Mouse (Mus musculus) embryo, embryonic 11 days (tissue): ENCODE data around the gene Gm43191.
"Not testable (repeated sequence)": the region's sequence is repeated elsewhere in the genome, so short reads cannot be mapped to it uniquely, and the experiment has no call there.

ENCODE experiments used
- DNase-seq: peaks from one replicate; pipeline ENCODE4 v3.0.0-alpha.2; 2015

Gene Gm43191

DNA sequence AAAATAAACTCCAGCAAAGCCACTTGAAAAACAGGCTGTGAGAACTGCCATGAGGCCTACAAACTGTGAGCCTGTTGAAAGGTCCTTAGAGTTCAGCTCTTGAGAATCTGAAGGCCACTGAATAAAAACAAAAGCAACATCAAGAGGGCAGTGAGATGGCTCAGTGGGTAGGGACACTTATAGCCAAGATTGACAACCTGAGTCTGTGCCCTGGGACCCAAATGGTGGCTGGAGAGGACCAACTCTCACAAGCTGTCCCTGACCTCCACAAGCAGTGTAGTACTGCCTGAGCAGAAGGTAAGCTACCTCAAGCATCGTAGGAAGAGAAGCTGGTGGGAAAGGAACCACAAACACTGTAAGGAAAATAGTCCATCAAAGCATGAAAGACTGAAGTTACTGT lies at the start of gene Gm43191:
TSS of gene Gm43191 (minus strand) at position 101 of the 400 bp plus-strand sequence.
- DNase-seq = no peak

DNA sequence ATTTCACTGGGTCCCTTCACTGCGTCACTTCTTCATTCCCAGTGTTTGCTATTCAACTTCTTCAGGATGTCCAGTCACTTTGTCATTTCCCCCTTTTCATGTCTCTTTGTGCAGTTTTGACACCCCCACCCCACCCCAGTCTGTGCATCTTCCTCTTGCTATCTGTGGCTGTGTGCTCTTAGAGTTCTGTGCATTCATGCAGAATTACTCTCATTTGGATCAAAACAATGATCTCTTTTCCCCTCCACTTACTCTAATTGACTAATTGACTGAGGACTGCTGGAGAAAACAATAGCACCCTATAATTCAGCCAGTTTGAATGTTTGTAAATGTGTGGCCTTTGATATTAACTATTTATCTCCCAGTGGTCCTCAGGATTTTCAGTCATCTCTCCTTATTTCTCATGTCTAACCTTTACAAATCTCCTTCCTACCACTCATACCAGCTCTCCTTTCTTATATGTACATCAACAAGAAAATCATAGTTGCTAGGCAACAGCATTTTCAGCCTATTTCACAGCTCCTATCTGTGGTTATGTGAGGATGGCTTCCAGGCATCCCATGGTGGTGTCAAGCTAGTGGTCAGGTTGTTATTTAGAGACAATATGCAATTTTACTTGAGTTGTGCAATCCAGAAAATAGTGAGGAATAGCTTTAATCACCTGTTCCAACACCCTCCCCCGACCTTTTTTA lies 48.6 kb upstream of the Gm43191 start:
- DNase-seq = no peak

DNA sequence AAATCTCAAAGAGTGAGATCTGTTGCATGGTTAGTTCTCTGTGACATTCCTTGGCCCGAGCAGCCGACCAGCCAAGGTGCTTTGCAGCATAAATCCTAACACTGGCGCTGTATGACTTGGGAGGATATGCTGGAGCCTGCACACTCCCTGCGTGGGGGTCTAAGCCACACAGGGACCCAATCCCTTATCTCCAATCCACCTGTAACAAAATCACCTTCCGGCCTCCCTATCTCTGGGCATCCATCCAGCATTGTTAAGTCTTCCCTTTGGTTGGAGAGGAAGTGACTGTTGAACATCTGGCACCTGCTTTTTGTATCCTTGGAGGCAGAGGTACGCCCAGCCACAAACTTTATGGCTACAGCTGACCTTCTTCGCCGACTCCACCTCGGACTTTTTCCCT lies 45.7 kb upstream of the Gm43191 start:
- no peak for DNase-seq

DNA sequence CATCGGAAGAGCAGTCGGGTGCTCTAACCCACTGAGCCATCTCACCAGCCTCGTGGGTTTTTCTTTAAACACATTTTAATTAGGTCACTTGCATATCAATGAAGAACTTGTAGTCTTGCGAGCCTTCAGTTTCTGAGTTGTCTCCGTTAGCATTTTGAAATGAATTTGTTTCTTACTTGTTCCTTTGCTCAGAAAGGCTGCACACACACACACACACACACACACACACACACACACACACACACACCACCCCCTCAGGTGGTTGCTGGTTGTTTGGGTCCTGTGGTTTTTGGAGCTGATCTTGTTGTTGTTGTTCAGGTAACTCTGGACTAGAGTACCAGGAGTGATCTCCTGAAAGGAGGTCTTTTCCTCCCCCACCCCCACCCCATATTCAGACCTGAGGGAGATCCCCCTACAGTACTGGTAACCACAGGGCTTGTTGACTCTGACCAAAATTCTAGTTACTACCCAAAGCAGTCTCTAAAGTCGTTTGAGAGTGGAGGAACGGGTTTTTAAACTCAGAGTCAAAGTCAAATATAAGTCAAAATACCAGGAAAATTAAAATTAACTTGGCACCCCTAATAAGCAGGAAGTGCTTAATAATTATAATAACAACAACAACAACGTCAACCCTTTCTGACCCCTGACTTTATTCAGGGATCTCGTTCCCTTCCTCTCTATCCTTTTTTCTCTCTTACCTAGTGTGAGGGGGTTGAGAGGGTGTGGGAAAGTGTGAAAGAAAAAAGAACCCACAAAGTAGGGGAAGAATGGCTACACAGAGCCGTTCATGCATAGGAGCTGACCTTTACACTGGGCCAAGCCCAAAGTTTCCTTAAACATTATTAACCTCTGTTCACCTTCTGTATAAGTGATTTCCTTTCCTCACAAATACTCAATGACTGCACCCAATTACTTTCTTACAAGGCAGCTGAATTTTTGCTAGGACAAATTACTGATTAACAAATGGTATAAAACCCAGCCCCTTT lies 42.7 kb upstream of the Gm43191 start:
- no peak for DNase-seq

DNA sequence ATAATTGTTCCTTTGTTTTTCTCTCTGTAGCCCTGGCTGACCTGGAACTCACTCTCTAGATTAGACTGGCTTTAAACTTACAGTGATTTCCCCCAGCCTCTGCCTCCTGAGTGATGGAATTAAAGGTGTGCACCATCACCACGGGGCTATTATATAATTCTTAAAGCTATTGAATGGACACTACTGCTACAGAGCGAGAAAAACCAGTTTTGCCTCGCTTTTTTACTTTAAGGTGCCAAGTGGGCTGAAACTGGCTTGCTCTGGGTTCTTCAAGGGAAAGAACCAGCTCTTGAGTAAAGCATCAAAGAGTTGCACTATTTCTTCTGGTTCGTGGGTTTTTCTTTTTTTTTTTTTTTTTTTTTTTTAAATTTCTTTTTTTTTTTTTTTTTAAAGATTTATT lies 41.9 kb upstream of the Gm43191 start:
- no peak for DNase-seq

DNA sequence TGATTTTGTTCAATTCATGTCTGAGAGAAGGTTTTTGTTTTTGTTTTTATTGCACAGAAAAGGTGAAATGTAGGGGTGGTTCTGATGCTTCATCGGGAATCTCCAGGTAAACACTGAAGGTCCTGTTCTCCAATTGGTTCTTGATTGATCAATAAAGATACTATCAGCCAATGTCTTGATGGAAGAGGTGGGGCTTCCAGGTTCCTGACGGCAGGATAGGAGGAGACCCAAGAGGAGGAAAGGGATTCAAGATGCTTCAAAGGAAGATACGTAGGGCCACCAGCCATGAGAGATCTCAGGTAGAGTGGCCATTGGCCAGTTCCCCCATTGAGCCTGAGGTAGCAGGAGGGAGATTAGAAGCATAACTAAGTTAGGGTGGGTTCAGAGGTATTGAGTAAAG lies 37.9 kb upstream of the Gm43191 start:
- no peak for DNase-seq

DNA sequence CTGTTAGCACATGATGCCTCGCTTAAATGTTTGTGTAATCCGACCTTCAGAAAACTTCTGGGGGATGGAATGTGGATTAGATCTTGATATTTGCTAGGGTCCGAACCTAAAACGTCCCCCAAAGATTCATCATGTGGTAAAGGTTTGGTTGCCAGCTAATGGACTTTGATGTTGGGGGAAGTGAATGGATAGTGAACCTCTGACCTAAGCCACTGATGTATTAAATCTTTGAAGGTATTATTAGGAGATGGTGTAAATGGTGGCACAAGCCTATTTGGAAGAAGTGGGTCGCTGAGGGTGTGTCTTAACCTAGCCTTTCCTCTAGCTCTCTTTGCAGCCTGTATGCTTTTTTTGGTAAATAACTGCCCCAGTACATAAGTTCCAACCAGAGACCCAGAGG lies 32.0 kb upstream of the Gm43191 start:
- no peak for DNase-seq

DNA sequence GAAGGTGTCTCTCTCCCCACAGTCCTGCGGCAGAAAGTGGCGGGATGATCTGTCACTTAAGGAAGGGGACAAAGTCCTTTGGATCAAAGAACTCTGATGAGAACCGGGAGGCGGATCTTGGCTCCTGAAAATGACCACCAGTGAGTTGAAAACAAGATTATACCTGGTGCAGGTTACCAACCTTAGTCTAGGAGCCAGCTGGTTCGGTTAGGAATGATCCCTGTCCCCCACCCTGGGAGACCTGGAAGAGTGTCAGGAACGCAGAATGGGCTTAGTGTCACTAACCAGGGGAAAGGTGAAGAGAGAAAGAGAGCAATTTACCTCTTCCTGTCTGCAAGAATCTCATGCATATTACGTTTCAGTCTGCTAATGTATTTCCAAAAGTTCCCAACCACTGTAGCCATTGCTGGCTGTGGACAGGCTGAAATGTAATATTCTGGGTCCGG lies 31.4 kb upstream of the Gm43191 start, which contains the start of gene Slc35a3:
TSS of gene Slc35a3 (minus strand) at position 396 of the 446 bp plus-strand sequence.
- no peak for DNase-seq

DNA sequence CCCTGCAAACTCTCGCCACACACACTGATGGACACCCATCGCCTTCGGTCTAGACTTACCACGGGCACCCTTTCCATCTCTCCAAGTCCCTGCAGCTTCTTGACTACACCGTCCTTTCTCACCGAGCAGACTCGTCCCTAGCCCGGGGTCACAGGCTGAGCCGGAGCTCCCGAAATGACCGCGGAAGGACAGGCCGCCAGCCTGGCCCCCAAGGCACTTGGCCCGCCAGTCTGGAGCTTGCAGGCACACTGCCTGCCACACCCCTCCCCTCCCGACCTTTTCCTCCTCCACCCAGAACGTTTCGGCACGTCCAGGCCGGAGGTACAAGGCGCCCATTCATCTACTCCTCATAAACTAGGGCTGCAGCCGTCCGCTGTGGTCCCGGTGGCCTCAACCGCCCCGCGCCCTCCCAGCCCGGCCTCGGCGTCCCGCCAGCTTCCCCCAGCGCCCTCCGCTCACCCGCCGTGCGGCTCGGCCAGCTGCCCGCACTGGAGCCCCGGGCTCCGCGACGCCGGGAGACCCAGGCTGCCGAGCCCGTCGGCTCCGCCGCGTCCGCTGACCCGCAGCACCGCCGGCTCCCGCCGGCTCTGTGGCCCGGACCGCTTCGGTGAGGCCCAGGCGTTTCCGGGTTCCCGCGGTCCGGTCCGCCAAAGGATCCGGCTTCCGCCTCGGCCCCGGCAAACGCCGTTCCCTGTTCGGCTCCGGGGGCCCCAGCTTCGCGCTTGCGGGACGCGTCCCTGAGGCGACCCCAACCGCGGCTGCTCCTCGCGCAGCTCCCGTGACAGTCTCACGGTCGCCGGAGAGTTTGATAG lies 30.8 kb upstream of the Gm43191 start:
- DNase-seq = peak; percentile 79

DNA sequence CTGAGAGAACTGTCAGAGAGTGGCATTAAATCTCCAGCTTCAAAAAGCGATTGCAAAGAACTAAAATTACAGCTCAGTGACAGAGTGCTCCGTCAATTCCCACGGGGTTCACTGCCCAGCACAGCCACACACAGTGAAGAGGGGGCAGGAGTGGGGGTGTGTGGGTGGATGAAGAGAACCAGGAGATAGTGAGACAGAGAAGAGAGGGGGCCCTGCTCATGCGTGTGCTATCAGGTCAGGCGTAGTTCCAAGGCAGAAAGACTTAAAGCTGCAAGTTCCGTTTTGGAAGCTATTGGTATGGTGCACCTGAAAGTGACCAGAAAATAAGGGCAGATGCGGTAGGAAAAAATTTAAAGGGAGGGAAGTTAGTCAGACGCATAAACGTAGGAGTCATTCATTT lies 29.9 kb upstream of the Gm43191 start:
- no peak for DNase-seq

DNA sequence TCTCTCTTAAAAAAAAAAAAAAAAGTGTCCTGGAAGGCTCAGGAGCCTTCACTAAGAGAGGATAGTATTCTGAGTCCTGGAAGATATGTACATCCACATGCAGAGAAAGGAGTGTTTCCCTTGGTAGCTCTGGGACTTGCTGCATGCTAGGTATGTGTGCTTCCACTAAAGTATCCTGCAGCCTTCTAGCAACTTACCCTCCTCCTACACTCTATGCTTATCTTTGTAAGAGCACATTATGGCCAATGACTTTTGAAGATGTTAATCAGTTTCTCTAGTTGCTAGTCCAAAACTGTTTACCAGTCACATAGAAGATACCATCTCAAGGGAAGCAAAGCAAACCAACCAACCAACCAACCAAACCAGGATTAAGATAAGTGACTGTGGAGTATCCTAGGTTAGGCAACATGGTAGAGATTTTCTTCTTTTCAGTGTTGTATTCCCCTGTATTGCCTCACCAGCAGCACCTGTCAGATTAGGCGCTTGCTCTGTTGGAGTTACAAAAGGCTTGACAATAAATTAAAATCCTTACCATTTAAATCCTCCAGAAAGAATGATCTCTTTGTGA lies 24.7 kb upstream of the Gm43191 start:
- no peak for DNase-seq

DNA sequence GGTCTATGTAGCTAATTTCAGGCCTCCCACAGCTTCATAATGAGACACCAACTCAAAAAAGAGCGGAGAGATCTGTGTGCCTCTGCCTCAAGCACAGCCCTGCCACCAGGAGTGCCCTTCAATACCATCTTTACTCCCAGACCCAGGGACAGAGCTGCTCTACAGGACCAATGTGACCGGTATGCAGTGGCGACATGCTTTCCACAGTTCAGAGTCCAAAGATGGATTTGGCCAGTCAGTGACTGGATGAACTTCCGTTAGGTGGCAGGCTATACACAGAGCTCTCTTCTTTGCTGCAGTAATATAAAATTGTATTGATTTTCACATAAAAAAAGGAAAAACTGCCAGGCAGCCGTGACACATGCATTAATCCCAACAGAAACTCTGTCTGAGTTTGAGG lies 22.8 kb upstream of the Gm43191 start:
- no peak for DNase-seq

DNA sequence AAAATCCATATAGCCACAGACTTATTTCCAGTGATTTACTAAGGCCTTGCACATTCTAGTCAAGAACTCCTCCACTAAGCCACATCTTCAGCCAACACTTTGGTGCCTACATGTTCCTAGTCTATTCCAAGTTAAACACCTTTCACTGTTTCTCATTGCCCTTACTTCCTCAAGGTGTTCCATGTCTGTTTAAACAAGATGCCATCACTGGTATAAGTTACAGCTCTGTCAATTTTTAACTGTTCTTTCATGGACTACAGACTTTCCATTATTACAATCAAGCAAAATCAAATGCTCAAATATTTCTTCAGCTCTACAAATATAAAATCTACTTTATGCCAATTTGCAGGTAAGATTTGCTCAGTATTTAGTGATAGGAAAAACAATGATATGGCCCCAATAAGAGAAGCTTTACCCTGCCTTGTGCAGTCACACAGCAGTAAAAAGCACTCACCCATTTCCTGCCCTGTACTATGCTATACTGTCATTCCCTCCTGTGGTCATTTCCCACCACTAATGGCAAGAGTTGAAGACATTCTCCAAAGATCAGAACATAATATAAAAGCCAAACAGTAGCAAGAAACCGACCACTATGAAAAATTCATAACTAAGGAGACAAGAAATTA lies 21.7 kb upstream of the Gm43191 start:
- DNase-seq = no peak

DNA sequence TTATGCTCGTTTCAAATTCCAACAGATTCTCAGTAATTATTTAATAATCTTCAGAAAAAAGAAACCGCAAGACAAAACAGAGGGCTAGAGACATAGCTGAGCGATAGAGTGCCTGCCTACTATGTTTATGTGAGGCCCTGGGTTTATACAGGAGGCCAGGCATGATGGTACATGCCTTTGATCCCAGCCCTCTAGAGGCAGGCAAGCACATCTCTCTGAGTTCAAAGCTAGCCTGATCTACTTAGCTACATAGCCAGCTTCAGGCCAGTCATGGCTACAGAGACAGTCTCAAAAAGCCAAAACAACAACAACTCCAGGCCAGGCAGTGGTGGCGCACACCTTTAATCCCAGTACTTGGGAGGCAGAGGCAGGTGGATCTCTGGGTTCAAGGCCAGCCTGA lies 20.5 kb upstream of the Gm43191 start:
- no peak for DNase-seq

DNA sequence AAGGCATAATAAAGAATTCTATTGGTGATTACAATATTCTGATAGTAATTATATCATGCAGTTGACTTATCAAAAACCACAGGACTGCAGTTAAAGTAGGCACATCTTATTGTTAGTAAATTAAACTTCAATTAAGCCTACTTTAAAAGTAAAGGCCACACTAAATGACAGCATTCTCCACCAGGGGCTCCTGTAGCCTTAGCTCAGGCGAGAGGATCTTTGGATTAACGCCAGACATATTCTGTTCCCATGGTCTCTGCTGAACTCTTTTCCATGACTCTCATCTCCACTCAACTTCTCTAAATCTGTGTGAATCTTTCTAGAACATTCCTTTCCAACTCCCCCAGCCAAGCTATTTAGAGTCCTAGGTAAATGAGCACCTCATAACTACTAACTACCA lies 17.7 kb upstream of the Gm43191 start:
- DNase-seq = no peak

DNA sequence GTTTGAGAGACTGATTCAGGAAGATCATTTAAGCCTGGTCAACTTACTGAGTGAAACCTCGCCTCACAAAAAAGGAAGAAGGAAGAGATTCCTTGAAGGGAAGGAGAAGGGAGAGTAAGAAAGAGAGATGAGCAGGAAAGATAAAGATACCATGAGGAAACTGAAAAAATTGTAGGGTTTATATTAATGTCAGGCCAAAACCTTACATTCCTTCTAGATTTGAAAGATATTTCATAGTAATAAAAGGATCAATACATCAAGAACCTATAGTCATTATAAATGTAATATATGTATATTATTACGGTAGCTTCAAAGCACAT lies 14.6 kb upstream of the Gm43191 start:
- DNase-seq = no peak

DNA sequence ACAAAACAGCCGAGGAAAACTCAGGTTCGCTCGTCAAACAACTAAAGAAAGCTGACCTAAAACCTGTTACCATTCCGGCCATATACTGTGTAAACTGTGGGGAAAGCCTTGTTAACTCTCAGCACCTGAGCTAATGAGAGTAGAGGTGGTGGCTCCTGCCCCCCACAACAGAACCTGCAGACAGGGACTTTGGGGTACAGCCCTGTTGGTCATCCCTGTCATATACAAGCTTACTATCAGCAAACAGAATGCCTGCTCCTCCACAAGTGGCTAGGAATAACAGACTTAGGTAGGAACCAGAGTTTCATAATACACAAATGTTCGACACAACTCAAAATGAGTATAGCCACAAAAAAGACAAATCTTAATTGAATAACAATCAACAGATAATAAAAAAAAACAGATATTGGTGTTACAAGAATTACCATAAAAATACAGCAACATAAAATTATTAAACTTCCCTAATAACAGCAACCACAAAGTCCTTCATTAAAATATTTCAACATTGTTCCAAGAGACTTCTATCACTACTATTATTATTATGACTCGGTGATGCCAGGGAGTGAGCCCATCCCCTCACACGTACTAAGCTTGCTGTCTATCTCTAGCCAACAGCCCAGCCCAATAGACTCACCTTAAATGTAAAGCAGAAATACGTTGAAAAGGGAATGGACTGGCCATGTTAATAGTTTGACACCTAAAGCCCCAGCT lies 14.1 kb upstream of the Gm43191 start:
- no peak for DNase-seq

DNA sequence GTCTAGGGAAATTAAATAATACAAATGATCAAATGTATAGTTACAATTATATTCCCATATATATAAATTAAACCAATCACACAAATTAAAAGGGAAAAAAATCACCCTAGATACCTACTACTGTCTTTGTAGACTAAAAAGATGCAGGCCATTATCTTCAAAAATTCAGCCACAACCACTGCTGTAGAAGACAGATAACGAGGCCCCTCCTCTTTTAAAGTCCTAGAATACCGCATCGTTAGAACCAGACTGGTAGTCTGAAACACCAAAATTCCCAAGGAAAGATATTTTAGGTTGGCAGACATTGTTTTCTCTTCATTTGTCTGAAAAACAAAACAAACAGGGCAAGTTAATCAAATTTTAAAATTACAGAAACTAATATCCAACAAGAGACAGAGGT lies 13.3 kb upstream of the Gm43191 start:
- DNase-seq = no peak

DNA sequence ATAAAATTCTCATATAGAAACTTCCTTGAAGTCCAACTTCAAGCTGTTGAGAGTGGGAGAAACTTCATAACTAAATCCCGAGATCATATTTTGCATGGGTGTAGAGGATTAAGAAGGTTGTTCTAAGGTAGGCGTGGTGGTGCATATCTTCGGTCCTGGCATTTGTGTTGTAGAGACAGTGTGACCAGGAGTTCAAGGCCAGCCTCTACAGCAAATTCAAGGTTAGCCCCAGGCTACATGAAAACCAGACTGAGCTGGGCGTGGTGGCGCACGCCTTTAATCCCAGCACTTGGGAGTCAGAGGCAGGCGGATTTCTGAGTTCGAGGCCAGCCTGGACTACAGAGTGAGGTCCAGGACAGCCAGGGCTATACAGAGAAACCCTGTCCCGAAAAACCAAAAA lies 16.8 kb downstream of the Gm43191 start:
- DNase-seq = not testable (repeated sequence)

DNA sequence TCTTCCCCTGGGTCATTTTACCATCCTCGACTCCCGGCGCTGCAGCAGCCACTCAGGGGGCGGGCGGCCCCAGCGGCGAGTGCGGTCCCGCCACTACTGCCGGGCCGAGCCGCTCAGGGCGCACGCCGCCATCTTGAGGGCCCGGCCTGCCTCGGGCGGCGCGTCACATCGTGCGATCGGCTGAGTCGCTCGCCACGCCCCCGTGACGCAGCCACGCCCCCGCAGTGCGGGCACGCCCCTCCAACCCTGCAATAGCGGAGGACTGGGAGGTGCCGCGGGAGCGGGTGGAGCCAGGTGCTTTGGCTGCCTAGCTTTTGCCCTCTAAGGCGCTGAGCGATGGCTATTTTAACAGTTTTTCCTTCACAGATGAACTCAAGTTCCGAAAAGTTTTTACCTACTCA lies 18.6 kb downstream of the Gm43191 start, which contains the start of gene Mfsd14a:
TSS of gene Mfsd14a (minus strand) at position 215 of the 401 bp plus-strand sequence.
- peak; percentile 97 for DNase-seq

DNA sequence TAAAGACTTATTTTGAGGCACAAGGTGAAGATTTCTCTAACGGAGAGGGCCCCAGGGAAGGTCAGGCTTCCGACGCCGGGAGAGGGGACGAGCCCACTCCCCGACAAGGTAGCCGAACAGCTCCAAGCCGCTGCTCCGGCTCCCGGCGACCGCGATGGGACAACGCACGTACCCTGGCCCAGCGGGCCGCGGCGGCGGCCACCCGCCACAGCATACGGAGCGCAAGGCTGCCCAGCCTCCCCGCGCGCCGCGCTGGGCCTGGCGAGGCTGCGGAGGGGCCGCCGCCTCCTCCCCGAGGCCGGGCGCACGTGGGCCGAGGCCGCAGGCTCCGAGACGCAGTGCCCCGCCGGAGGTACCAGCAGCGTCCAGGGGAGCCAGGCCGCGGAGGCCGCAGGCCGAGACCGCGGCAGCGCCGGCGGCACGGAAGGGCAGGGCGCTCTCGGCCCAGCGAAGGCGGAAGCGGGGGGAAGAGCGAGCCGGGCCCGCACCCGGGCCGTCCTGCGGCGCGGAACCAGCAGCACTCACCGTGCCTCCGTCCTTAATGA lies 19.1 kb downstream of the Gm43191 start:
- DNase-seq = peak; percentile 74
